Mouse (Mus musculus) embryonic fibroblast, embryonic 13.5 days (primary cell): ENCODE data around the gene Epha7.

ENCODE experiments used
- CTCF ChIP-seq: IDR thresholded peaks from 2 replicates; pipeline ENCODE4 v1.5.1; 2011; ENCODE audit warnings: mild to moderate bottlenecking, control low read depth, low read length, moderate library complexity, borderline replicate concordance; ENCODE audit not compliant: insufficient read depth
- POLR2A ChIP-seq: IDR thresholded peaks from 2 replicates; pipeline ENCODE4 v1.6.1; 2011; ENCODE audit warnings: low read depth, mild to moderate bottlenecking, control low read depth, low read length, moderate library complexity

DNA sequence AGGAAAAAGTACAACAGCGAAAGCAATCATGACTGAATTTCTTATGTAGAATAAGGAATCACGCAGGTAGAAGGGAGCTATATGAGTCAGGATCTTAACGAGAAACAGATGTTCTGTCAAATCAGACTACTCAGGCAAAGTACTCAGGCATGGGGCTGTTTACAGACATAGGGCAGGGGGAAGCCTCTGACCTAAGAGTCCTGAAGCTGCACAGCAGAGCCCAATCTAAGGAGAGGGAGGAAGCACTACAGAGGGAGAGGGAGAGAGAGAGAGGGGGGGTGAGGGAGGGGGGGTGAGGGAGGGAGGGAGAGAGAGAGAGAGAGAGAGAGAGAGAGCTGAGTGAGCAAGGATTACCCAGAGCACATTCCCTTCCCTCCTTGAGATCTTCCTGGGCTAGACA is 29.0 kb upstream of the Epha7 start:
- TF ChIP-seq POLR2A (no peak), CTCF (no peak)
